Mouse (Mus musculus) heart, embryonic 14.5 days (tissue): ENCODE measurements around the gene Ackr4. TPM values are rescaled to one million over a fixed set of nuclear protein-coding genes. Genes with fewer than 3 reads are reported as not detected.

ENCODE experiments used
- ATAC-seq: fragments of 200-750 bp; cut with Nextera tagmentation; 2 replicates; pipeline ENCODE4 v1.8.0; 2017; ENCODE audit warnings: low read depth, moderate TSS enrichment; ENCODE audit not compliant: insufficient number of reproducible peaks, insufficient read depth, low FRiP score
- H3K27ac ChIP-seq, 2 experiments: fragments of 200-500 bp in 1 of 2; fragments of 300-500 bp in 1 of 2; sonication (generic) in 1 of 2; replicated peaks in 1 of 2; 2 replicates each; pipeline ENCODE4 v1.5.1; 2012 to 2014; ENCODE audit warnings: low read depth in 2 of 2, low read length in 2 of 2, control low read depth in 1 of 2, mild to moderate bottlenecking in 1 of 2, mixed read lengths in 1 of 2; ENCODE audit not compliant: control insufficient read depth in 1 of 2, insufficient read depth in 1 of 2
- H3K27me3 ChIP-seq: fragments of 300-500 bp; sonication (generic); 2 replicates; pipeline ENCODE4 v1.6.1; 2014; ENCODE audit warnings: mild to moderate bottlenecking, low read length, control low read depth; ENCODE audit not compliant: control insufficient read depth, insufficient read depth
- H3K36me3 ChIP-seq: fragments of 300-500 bp; sonication (generic); 2 replicates; pipeline ENCODE4 v1.6.1; 2014; ENCODE audit warnings: mild to moderate bottlenecking, control low read depth, low read length, mixed read lengths; ENCODE audit not compliant: control insufficient read depth, insufficient read depth
- H3K4me1 ChIP-seq, 2 experiments: fragments of 200-500 bp in 1 of 2; fragments of 300-500 bp in 1 of 2; sonication (generic) in 1 of 2; 2 replicates each; pipeline ENCODE4 v1.6.1; 2012 to 2014; ENCODE audit warnings: low read length in 2 of 2, control low read depth in 1 of 2, mixed read lengths in 1 of 2; ENCODE audit not compliant: control insufficient read depth in 2 of 2, insufficient read depth in 2 of 2
- H3K4me2 ChIP-seq: fragments of 300-500 bp; sonication (generic); 2 replicates; pipeline ENCODE4 v1.6.1; 2014; ENCODE audit warnings: mild to moderate bottlenecking, low read length
- H3K4me3 ChIP-seq, 2 experiments: fragments of 200-500 bp in 1 of 2; fragments of 300-500 bp in 1 of 2; sonication (generic) in 1 of 2; 2 replicates each; pipeline ENCODE4 v1.5.1; 2012 to 2014; ENCODE audit warnings: low read length in 2 of 2, mild to moderate bottlenecking in 2 of 2, control low read depth in 1 of 2, low read depth in 1 of 2, moderate library complexity in 1 of 2; ENCODE audit not compliant: control insufficient read depth in 1 of 2, insufficient read depth in 1 of 2
- H3K9ac ChIP-seq: fragments of 300-500 bp; sonication (generic); 2 replicates; pipeline ENCODE4 v1.6.1; 2014; ENCODE audit warnings: mild to moderate bottlenecking, low read length
- H3K9me3 ChIP-seq: fragments of 300-500 bp; sonication (generic); 2 replicates; pipeline ENCODE4 v1.6.1; 2016; ENCODE audit warnings: low read length, control low read depth; ENCODE audit not compliant: control insufficient read depth
- WGBS: fragments of 180-500 bp; shearing (Covaris S2); extraction: QIAGEN DNeasy Blood & Tissue Kit; methylation state at CpG from one replicate; pipeline ENCODE4 v1.1.7; 2014; 5-methylcytosine and 5-hydroxymethylcytosine counted together
- polyA plus RNA-seq: library from polyadenylated mRNA; unstranded; fragments of >200 nt; fragmentation: Nextera tagmentation; extraction: Ambion mirVana; gene quantifications from 2 replicates; pipeline ENCODE4 v1.2.1, GENCODE M21; 2014

Gene Ackr4
- polyA plus RNA-seq, 1 experiment from 2014 or later, result 3.6 TPM

- H3K9me3 ChIP-seq, result no peaks in the 10 kb centered on the region
- no peaks in the 10 kb centered on the region for H3K4me1 ChIP-seq
- H3K27me3 ChIP-seq, result no peaks in the 10 kb centered on the region
- 91% methylated on average over 8 of the region's 8 CpGs for WGBS
- no peak overlapping the region for H3K4me3 ChIP-seq
- H3K9ac ChIP-seq, result no peak overlapping the region
- no peak overlapping the region for H3K4me2 ChIP-seq
- H3K36me3 ChIP-seq, result peaks cover 99% of the 10 kb centered on the region
- no peak overlapping the region for H3K27ac ChIP-seq
- ATAC-seq, result no peak
Measured at GRCm38 (mm10) chr9:104156506-104156905, 29.8 kb upstream of the Ackr4 start.

DNA sequence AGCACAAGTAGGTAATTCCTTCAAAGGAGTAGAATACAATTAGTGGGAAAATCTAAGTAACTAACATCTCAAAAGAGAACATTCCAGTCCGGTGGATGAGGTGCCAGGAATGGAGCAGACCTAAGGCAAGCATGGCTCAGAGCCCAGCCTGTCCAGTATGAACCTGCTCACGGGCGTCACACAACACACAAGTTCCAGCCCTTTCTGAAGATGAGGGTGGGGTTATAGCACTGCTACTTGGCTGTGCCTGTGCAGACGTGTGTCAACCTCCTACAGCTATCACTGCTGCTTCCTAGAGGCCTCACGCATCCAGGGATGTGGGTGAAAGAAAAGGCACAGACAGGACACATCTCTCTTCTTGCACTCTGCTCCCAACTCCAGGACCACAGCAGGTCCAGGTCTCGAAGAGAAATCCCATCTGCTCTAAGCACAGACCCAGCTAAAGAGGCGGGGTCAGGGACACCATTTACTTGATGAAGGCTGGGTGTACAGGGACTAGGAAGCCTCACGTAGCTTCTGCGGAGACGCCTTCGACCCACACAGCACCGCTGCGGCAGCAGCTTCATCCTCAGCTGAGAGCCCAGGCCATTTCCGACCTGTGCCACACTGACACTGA, 28.5 kb upstream of the Ackr4 start:
- H3K4me1 ChIP-seq, result no peaks in the 10 kb centered on the region
- no peak overlapping the region for H3K27ac ChIP-seq
- WGBS, result 92% methylated on average over 14 of the region's 14 CpGs
- no peak for ATAC-seq
- no peak overlapping the region for H3K9ac ChIP-seq
- H3K27me3 ChIP-seq, result no peaks in the 10 kb centered on the region
- H3K4me2 ChIP-seq, result no peak overlapping the region
- no peaks in the 10 kb centered on the region for H3K9me3 ChIP-seq
- peaks cover 99% of the 10 kb centered on the region for H3K36me3 ChIP-seq
- no peak overlapping the region for H3K4me3 ChIP-seq

DNA sequence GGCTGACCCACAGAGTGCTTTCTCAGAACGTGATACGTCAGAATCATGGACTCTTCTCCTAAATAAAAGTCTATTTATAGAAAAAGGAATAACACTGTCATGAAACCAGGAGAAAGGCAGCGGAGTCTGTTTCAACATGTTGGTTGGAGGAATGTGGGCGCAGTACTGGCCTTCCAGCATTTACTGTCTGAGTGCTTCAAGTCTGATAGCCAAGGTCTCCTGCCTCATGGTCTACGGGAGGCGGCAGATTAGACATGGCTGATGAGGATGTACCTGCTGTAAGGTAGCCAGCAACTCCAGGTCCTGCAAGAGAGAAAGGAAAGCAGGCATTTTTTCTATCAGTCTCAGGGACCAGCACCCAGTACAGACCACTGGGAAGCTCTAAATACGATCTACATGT, 25.4 kb upstream of the Ackr4 start:
- no peak overlapping the region for H3K4me3 ChIP-seq
- WGBS, result 87% methylated on average over 7 of the region's 7 CpGs
- H3K36me3 ChIP-seq, result peaks cover 75% of the 10 kb centered on the region
- H3K9me3 ChIP-seq, result no peaks in the 10 kb centered on the region
- H3K4me2 ChIP-seq, result no peak overlapping the region
- H3K4me1 ChIP-seq, result no peaks in the 10 kb centered on the region
- ATAC-seq, result no peak
- H3K9ac ChIP-seq, result no peak overlapping the region
- no peak overlapping the region for H3K27ac ChIP-seq
- H3K27me3 ChIP-seq, result no peaks in the 10 kb centered on the region

- no peaks in the 10 kb centered on the region for H3K9me3 ChIP-seq
- no peaks in the 10 kb centered on the region for H3K27me3 ChIP-seq
- H3K4me1 ChIP-seq, result no peaks in the 10 kb centered on the region
- H3K9ac ChIP-seq, result no peak overlapping the region
- 75% methylated on average over 7 of the region's 7 CpGs for WGBS
- ATAC-seq, result no peak
- peaks cover 44% of the 10 kb centered on the region for H3K36me3 ChIP-seq
- no peak overlapping the region for H3K27ac ChIP-seq
- no peak overlapping the region for H3K4me2 ChIP-seq
- no peak overlapping the region for H3K4me3 ChIP-seq
Measured at GRCm38 (mm10) chr9:104148969-104149368, 22.2 kb upstream of the Ackr4 start.

DNA sequence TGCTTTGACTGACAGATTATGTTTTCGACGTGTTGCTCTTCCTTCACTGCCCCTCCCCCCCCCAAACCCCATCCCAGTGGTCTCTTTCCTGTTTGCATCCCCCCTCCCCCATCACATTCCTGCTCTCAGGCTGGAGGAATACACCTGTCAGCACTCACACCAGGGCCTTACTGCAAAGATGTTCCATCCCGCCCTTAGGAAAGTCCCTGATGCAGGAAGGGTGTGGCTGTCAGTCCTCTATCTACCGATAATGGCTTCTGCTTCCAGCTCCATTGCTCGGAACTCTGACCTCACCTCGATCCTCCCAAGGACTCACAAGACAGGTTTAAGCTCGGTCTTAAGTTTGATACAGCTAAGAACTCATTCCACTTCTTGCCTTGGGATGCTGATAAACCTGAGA, 19.9 kb upstream of the Ackr4 start:
- 55% methylated on average over 7 of the region's 7 CpGs for WGBS
- Histone ChIP-seq H3K9me3 (no peaks in the 10 kb centered on the region), H3K4me1 (no peaks in the 10 kb centered on the region; a peak in 1 of 4 replicates), H3K27me3 (no peaks in the 10 kb centered on the region), H3K27ac (no peak overlapping the region), H3K9ac (no peak overlapping the region), H3K4me3 (no peak overlapping the region), H3K36me3 (peaks cover 22% of the 10 kb centered on the region), H3K4me2 (no peak overlapping the region)
- ATAC-seq, result no peak

GRCm38 (mm10) chr9:104144314-104144996, 17.7 kb upstream of the Ackr4 start:
- Histone ChIP-seq H3K4me1 (no peaks in the 10 kb centered on the region; a peak in 1 of 4 replicates), H3K4me3 (no peak overlapping the region), H3K4me2 (no peak overlapping the region), H3K27ac (no peak overlapping the region), H3K9me3 (no peaks in the 10 kb centered on the region), H3K27me3 (no peaks in the 10 kb centered on the region), H3K9ac (no peak overlapping the region), H3K36me3 (0 out of 2 replicates have a peak, but pooled peaks cover 2% of the 10 kb centered on the region)
- ATAC-seq, result no peak
- WGBS, result 87% methylated on average over 8 of the region's 8 CpGs

DNA sequence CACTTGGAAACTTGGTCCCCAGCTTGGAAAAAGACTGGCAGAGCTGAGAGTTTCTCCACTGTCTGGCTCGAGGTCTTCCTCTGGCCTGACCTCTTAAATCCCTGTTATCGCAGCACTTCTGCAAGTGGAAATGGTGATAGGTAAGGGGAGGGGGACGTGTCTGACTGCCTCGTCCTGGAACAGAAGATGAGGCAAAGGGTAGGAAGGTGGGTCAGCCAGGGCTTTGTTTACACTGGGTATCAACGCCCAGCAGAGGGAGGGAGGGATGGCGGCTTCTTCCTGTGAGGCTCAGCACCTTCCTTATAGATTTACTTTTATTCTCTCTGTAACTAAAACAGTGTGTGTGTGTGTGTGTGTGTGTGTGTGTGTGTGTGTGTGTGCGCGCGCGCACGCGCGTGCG, 16.1 kb upstream of the Ackr4 start:
- Histone ChIP-seq H3K4me3 (no peak overlapping the region), H3K9ac (no peak overlapping the region), H3K27me3 (no peaks in the 10 kb centered on the region), H3K27ac (no peak overlapping the region), H3K4me2 (no peak overlapping the region), H3K4me1 (no peaks in the 10 kb centered on the region; a peak in 1 of 4 replicates), H3K9me3 (peaks cover 5% of the 10 kb centered on the region; the same call in 1 of the 2 replicates), H3K36me3 (no peaks in the 10 kb centered on the region)
- WGBS, result 60% methylated on average over 14 of the region's 14 CpGs
- ATAC-seq, result peak; percentile 64
